Mouse (Mus musculus) megakaryocyte, embryonic 14.5 days (primary cell): ENCODE measurements around the gene Rps2.

ENCODE experiments used
- FLI1 ChIP-seq: IDR thresholded peaks from 2 replicates; pipeline ENCODE4 v1.6.1; 2012; ENCODE audit warnings: low read length, inconsistent platforms, mixed read lengths
- GATA1 ChIP-seq: IDR thresholded peaks from 3 replicates; pipeline ENCODE4 v1.6.1; 2012; ENCODE audit warnings: mixed read lengths, low read length, inconsistent platforms, borderline replicate concordance

DNA sequence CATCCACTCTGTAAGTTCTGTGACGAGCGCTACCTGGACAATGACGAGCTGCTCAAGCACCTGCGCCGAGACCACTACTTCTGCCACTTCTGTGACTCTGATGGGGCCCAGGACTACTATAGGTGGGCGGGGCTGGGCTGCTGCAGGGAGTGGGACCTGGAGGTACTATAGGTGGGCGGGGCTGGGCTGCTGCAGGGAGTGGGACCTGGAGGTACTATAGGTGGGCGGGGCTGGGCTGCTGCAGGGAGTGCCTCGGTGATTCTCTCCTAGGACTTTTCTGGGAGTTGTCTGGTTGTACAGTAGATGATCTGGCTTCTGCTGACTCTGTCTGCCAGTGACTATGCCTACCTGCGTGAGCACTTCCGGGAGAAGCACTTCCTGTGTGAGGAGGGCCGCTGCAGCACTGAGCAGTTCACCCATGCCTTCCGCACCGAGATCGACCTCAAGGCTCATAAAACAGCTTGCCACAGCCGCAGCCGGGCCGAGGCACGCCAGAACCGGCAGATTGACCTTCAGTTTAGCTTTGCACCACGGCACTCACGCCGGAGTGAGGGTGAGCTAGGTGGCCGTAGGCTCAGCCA lies 40.3 kb upstream of the Rps2 start:
- TF ChIP-seq GATA1 (no peak), FLI1 (no peak)
